Mouse (Mus musculus) hematopoietic stem cell, adult 5-6 weeks (primary cell): ENCODE data around the gene Trp73. TPM values are rescaled to one million over a fixed set of nuclear protein-coding genes. Genes with fewer than 3 reads are reported as not detected.

Experiments
- ATAC-seq, 2 experiments: fragments of 125-278 bp in 1 of 2; replicated peaks in 1 of 2; 2 replicates each; pipeline ENCODE4 v1.8.0; 2016 to 2017; ENCODE audit warnings: inconsistent platforms in 2 of 2, mild to moderate bottlenecking in 2 of 2, moderate number of reproducible peaks in 2 of 2, low read depth in 1 of 2, moderate TSS enrichment in 1 of 2; ENCODE audit not compliant: low FRiP score in 2 of 2, poor library complexity in 2 of 2, severe bottlenecking in 2 of 2, insufficient read depth in 1 of 2, low TSS enrichment in 1 of 2
- total RNA-seq: library from RNA; stranded (forward); fragments of 172-1452, 232-1000 nt; gene quantifications from 2 replicates; pipeline ENCODE4 v1.2.3, GENCODE M21; 2017

Trp73 gene
- total RNA-seq, 1 experiment from 2014 or later, result not detected

GRCm38 (mm10) chr4:154118782-154119181, 21.2 kb downstream of the Trp73 start:
- no peak for ATAC-seq

- no peak for ATAC-seq
These were observed 23.6 kb downstream of the Trp73 start for GRCm38 (mm10) chr4:154116421-154116820.

GRCm38 (mm10) chr4:154109850-154110243, 30.2 kb downstream of the Trp73 start:
- no peak for ATAC-seq

DNA sequence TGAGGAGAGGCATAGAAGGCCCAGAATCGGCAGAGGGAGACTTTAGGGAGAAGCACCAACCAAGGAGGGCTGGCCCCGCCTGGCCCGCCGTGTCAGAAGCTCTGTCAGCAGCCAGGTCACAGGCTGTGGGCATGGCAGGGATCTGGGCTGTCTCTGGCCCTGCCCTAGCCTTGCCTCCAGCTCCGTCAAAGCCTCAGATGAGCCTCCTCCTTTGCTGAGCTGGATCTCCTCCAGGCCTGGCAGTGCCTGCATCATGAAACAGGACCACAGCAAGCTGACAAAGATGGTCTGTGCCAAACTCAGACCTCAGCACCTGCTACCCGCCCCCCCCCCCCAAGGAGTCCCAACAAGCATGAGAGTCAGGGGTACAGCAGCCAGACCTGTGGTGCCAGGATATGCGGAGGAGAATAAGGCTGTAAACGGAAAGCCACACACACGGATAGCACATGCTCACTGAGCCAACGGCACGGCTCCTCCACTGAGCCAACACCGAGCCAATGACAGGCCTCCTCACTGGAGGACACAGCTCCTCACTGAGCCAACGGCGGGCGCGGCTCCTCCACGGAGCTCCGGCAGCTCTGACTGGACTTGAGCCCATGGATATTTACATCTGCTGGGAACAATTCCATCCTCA, 30.7 kb downstream of the Trp73 start:
- ATAC-seq, result no peak

DNA sequence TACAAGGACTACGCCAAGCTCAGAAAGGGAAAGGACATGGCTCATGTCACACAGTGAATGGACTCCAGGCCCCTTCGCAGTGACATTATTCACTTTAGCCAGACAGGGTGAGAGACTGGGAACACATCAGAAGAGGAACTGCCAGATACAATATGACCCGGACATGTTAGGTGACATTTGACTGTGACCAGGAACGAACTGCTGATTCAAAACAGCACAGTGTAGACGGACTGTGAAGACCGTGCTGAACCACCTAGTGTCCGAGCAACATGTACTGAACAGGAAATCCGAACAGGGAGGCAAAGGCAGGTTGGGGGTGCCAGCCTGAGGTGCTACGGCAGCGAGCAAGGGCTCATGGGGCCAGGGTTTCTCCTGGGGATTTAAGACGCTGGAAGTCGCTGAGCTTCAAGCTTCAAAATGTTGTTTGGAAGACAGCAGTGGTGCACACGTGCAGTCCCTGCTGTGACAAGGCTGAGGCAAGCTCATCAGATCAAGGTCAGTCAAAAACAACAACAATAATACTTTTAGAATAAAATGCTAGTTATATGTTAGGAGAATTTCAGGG, 33.4 kb downstream of the Trp73 start:
- ATAC-seq, result no peak

- peak; percentile 66 to 70 for ATAC-seq
These were observed 34.5 kb downstream of the Trp73 start for GRCm38 (mm10) chr4:154105381-154106001.

GRCm38 (mm10) chr4:154103912-154104311, 36.1 kb downstream of the Trp73 start:
- ATAC-seq, result no peak

- ATAC-seq, result no peak
These were observed 36.6 kb downstream of the Trp73 start for GRCm38 (mm10) chr4:154103386-154103785.

DNA sequence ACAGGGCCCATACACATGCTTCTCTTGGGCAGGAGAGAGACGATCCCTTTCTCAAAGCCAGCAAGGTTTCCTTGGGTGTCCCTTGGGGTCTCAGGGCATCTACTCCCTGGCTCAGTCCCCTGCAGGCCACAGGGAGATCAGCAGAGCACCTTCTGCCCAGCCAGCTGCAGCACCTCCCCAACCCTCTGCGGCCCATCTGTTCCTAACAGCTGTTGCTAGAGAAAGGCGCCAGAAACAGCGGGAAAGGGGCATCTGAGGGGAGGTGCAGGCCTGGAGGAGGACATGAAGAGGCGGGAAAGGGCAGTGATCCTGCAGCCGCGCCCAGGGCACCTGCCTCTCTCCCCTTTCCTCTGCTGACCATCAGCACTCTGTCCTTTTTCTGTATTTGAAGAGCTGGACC, 40.6 kb downstream of the Trp73 start:
- no peak for ATAC-seq

DNA sequence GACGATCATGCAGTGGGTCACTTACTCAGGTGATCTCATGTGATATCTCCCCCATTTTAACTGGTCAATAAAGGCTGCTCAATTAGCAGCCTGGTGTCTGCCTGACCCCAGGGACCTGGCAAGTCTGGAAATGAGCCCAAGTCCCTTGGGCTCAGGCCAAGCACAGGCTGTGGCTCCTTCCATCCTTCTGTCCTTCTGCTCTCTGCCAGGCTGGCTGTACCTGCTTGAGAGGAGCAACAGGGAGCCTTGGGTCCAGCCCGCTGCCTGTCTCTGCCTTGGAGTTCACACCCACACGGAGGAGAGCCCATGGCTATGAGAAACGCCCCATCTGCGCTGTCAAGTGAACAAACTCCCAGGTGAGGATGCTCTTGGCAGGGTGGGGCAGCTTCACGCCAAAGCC, 43.9 kb downstream of the Trp73 start:
- ATAC-seq, result no peak

GRCm38 (mm10) chr4:154093210-154093609, 46.8 kb downstream of the Trp73 start:
- ATAC-seq, result peak; percentile 34 to 42; a peak in 1 of 4 replicates

DNA sequence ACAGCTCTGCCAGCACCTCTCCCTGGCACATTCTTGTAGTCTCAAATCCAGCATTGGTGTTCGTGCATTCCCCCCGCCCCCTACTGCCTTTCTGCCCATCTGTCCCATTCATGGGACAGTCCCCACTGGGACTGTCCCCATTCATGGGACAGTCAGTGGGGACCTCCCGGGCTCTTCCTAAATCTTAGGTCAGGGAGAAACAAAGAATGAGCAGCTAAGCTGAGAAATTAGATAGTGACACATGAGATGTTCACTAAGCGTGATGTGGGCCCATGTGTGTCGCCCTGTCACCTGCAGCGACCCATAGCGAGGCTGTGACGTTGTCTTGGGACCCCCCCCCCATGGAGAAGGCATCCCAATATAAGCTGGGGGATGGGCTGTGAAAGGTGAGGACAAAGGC, 48.7 kb downstream of the Trp73 start:
- no peak for ATAC-seq

DNA sequence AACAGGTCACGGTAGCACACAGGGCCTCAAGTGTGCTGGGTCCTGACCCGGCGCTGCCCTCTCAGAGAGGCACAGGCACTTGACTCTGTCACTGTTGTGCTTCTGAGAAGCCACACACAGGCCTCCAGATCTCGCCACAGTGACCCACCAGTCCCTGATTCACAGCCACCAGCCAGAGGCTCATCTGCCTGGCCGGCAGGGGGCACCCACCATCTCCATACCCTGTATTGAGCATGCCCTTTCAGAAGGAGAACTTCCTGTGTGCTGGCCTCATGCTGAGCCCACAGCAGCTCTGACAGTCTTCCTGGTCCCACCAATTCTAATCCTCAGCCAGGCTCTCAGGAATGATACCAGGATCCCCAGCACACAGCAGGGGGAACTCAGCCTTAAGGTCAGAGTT, 50.8 kb downstream of the Trp73 start:
- peak in 1 of 2 experiments; percentile 46; a peak in 1 of 4 replicates for ATAC-seq

DNA sequence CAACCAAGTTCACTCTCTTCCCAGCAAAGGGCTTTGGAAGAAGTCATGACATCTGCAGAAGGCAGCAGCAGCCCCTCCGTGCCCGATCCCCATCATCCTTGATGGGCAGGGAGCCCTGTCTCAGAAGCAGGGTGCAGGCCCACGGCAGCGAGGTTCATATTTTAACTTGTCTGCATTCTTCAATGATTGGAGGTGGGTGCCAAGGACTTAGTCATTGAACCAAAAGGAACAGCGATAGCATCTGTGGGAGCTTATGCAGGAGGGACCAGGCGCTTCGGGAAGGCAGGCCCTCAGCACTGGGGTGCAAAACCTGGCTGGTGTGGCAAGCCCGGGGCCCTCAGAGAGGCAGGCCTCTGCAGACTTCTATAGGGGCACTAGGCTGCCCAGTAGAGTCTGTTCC, 53.6 kb downstream of the Trp73 start:
- no peak for ATAC-seq

GRCm38 (mm10) chr4:154085856-154086255, 54.2 kb downstream of the Trp73 start:
- ATAC-seq, result no peak

GRCm38 (mm10) chr4:154081974-154082373, 58.0 kb downstream of the Trp73 start:
- no peak for ATAC-seq

DNA sequence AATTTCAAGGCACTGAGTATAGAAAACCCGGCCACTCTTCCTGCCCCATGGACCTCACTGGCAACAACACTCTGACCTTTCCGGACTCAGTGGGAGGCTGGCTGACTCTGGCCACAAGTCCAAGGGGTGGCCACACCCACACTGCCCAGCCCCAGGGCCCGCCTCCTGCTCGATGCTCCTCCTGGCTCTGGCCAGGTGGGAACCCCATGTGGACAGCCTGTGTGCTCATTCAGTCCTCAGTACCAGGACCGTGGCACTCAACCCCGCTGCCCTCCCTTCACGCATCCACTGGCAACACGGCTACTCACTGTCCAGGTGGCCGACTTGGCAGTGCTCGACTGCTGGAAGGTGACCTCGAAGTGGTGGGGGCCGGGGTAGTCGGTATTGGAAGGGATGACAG, 59.0 kb downstream of the Trp73 start:
- no peak for ATAC-seq

GRCm38 (mm10) chr4:154080211-154080610, 59.8 kb downstream of the Trp73 start:
- ATAC-seq, result no peak

DNA sequence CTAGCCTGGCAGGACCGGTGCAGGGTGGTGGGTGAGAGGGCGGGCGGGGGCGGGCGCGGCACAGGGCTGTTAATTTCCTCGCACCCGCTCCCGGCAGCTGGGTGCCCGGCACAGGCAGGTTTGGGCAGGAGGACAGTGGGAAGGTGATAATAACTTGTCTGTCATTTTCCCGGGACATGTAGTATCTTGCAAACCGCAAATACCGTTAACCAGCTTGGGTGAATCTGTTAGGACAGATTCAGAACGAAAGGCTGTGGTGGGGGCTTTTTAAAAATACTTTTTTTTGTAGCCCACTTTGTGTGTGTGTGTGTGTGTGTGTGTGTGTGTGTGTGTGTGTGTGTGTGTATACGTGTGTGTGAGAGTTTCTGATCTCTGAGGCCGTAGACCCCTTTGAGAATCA, 68.1 kb downstream of the Trp73 start:
- no peak for ATAC-seq
